Comparison of ENCODE assay signal across 29 mouse cellular contexts in genomic region chr10:101917328-101917814, GRCm38 (mm10).
DNase-seq lines count a peak whose midpoint lies in the region; ATAC-seq lines count a peak whose summit lies in the region.
"Had no signal": no experiment of that assay in that cellular context is flagged by ENCODE, and none has a peak within 500 bp of the region (broad histone marks: within the 10 kb centered on the region; RNA-seq: fewer than 3 reads in every experiment).

No protein-coding gene starts in this region.

- peak; percentile 51 for ATAC-seq in forebrain, embryonic 11.5 days (replicated peaks; ENCODE audit: low FRiP score)
- ATAC-seq in forebrain, embryonic 12.5 days (ENCODE audit: low FRiP score): no peak; the same call in 1 of the 2 replicates
- ATAC-seq in hindbrain, embryonic 11.5 days (ENCODE audit: low FRiP score): peak; percentile 58; the same call in 1 of the 2 replicates
- ATAC-seq in hindbrain, embryonic 13.5 days (ENCODE audit: low FRiP score): no peak
- ATAC-seq: forebrain, postnatal 0 days; intestine, postnatal 0 days had no signal

- DNase-seq in forebrain, embryonic 11.5 days (ENCODE audit: low spot score): no peak
- no peak for DNase-seq in hindbrain, embryonic 11.5 days (ENCODE audit: low spot score)
- peak; percentile 5 for DNase-seq in Muller cell, postnatal 12 days (ENCODE audit: inconsistent ontology term)
- no peak for DNase-seq in gastrocnemius, postnatal 4 days (ENCODE audit: low spot score in 2 of 2)
- DNase-seq: adrenal gland, adult 2 months; adrenal gland, postnatal 14 days; B cell, adult 2 months; cerebellum, adult 11-12 months; cerebellum, adult 8-10 months; cerebellum, postnatal 10 days; cerebellum, postnatal 36 days; embryo, embryonic 11 days; forebrain, postnatal 0 days; gastrocnemius, adult 2 months; gastrocnemius, postnatal 14 days; heart, adult 18-20 months; heart, postnatal 10 days; heart, postnatal 36 days; kidney, adult 2 months had no signal

- H3K4me1 ChIP-seq in forebrain, embryonic 11.5 days (replicated peaks; ENCODE audit: control insufficient read depth, insufficient read depth, low read length): no peaks in the 10 kb centered on the region
- H3K4me1 ChIP-seq in forebrain, embryonic 12.5 days: no peaks in the 10 kb centered on the region
- no peaks in the 10 kb centered on the region for H3K4me1 ChIP-seq in hindbrain, embryonic 11.5 days (replicated peaks; ENCODE audit: control insufficient read depth, insufficient read depth, low read length)
- no peaks in the 10 kb centered on the region for H3K4me1 ChIP-seq in hindbrain, embryonic 13.5 days (replicated peaks)
- H3K4me1 ChIP-seq: embryonic facial prominence, embryonic 15.5 days; heart, embryonic 12.5 days; heart, embryonic 15.5 days; hindbrain, embryonic 10.5 days; hindbrain, embryonic 15.5 days had no signal

- H3K9me3 ChIP-seq in forebrain, embryonic 11.5 days (ENCODE audit: control insufficient read depth, low read length): no peaks in the 10 kb centered on the region
- H3K9me3 ChIP-seq in forebrain, embryonic 12.5 days: no peaks in the 10 kb centered on the region
- no peaks in the 10 kb centered on the region for H3K9me3 ChIP-seq in hindbrain, embryonic 11.5 days (ENCODE audit: control insufficient read depth, low read length)
- H3K9me3 ChIP-seq in hindbrain, embryonic 13.5 days: no peaks in the 10 kb centered on the region
- H3K9me3 ChIP-seq: embryonic facial prominence, embryonic 15.5 days; G1E; heart, embryonic 12.5 days; heart, embryonic 15.5 days; hindbrain, embryonic 10.5 days; hindbrain, embryonic 15.5 days had no signal

- no peaks in the 10 kb centered on the region for H3K36me3 ChIP-seq in forebrain, embryonic 11.5 days (ENCODE audit: control insufficient read depth, insufficient read depth, low read length)
- H3K36me3 ChIP-seq in forebrain, embryonic 12.5 days (replicated peaks): no peaks in the 10 kb centered on the region
- H3K36me3 ChIP-seq in hindbrain, embryonic 11.5 days (ENCODE audit: control insufficient read depth, insufficient read depth, low read length): no peaks in the 10 kb centered on the region
- H3K36me3 ChIP-seq in hindbrain, embryonic 13.5 days: no peaks in the 10 kb centered on the region
- H3K36me3 ChIP-seq: embryonic facial prominence, embryonic 15.5 days; G1E; heart, embryonic 12.5 days; heart, embryonic 15.5 days; hindbrain, embryonic 10.5 days; hindbrain, embryonic 15.5 days had no signal

- no peak overlapping the region for H3K4me3 ChIP-seq in forebrain, embryonic 11.5 days (ENCODE audit: low read depth, low read length)
- no peak overlapping the region for H3K4me3 ChIP-seq in forebrain, embryonic 12.5 days (replicated peaks)
- no peak overlapping the region for H3K4me3 ChIP-seq in hindbrain, embryonic 11.5 days (ENCODE audit: low read depth, low read length)
- no peak overlapping the region for H3K4me3 ChIP-seq in hindbrain, embryonic 13.5 days
- H3K4me3 ChIP-seq: embryonic facial prominence, embryonic 15.5 days; gastrocnemius, adult 2 months; heart, embryonic 12.5 days; heart, embryonic 15.5 days; hindbrain, embryonic 10.5 days; hindbrain, embryonic 15.5 days had no signal

- no peak overlapping the region for H3K27ac ChIP-seq in forebrain, embryonic 11.5 days (ENCODE audit: low read depth, low read length)
- no peak overlapping the region for H3K27ac ChIP-seq in forebrain, embryonic 12.5 days
- no peak overlapping the region for H3K27ac ChIP-seq in hindbrain, embryonic 11.5 days (ENCODE audit: low read depth, low read length)
- no peak overlapping the region for H3K27ac ChIP-seq in hindbrain, embryonic 13.5 days
- H3K27ac ChIP-seq: embryonic facial prominence, embryonic 15.5 days; gastrocnemius, adult 2 months; heart, embryonic 15.5 days; hindbrain, embryonic 10.5 days; hindbrain, embryonic 15.5 days had no signal

- no peak overlapping the region for H3K4me2 ChIP-seq in forebrain, embryonic 11.5 days (ENCODE audit: low read depth, low read length, severe bottlenecking)
- H3K4me2 ChIP-seq in forebrain, embryonic 12.5 days: no peak overlapping the region
- no peak overlapping the region for H3K4me2 ChIP-seq in hindbrain, embryonic 11.5 days (replicated peaks; ENCODE audit: low read depth, low read length)
- no peak overlapping the region for H3K4me2 ChIP-seq in hindbrain, embryonic 13.5 days
- H3K4me2 ChIP-seq: embryonic facial prominence, embryonic 15.5 days; heart, embryonic 12.5 days; heart, embryonic 15.5 days; hindbrain, embryonic 15.5 days had no signal

- no peak overlapping the region for H3K9ac ChIP-seq in forebrain, embryonic 11.5 days (ENCODE audit: low read length)
- H3K9ac ChIP-seq in forebrain, embryonic 12.5 days: no peak overlapping the region
- no peak overlapping the region for H3K9ac ChIP-seq in hindbrain, embryonic 11.5 days (ENCODE audit: low read depth, low read length)
- H3K9ac ChIP-seq in hindbrain, embryonic 13.5 days: no peak overlapping the region
- H3K9ac ChIP-seq: embryonic facial prominence, embryonic 15.5 days; forebrain, postnatal 0 days; heart, embryonic 12.5 days; heart, embryonic 15.5 days; hindbrain, embryonic 15.5 days had no signal

- H3K27me3 ChIP-seq in forebrain, embryonic 11.5 days (ENCODE audit: control insufficient read depth, insufficient read depth, low read length): no peaks in the 10 kb centered on the region
- H3K27me3 ChIP-seq in forebrain, embryonic 12.5 days: no peaks in the 10 kb centered on the region
- no peaks in the 10 kb centered on the region for H3K27me3 ChIP-seq in hindbrain, embryonic 11.5 days (ENCODE audit: control insufficient read depth, insufficient read depth, low read length)
- no peaks in the 10 kb centered on the region for H3K27me3 ChIP-seq in hindbrain, embryonic 13.5 days
- H3K27me3 ChIP-seq: CH12.LX; embryonic facial prominence, embryonic 15.5 days; heart, embryonic 12.5 days; heart, embryonic 15.5 days; hindbrain, embryonic 15.5 days had no signal

Comparison
In these comparisons a context has a peak if more than half of its experiments do, and no peak if none do; other contexts are left out.
1. ATAC-seq: peak in forebrain, embryonic 11.5 days (single experiment) and hindbrain, embryonic 11.5 days (single experiment); none in forebrain, embryonic 12.5 days (single experiment) and hindbrain, embryonic 13.5 days (single experiment).